Mouse (Mus musculus): ENCODE data around the gene Lrrc3. TPM values are rescaled to one million over a fixed set of nuclear protein-coding genes. Genes with fewer than 3 reads are reported as not detected.

Lrrc3 gene
- polyA plus RNA-seq, 1 experiment from 2014 or later: 3.9 TPM

- H3K36me3 ChIP-seq (ENCODE audit: control insufficient read depth, insufficient read depth, low read length): no peaks in the 10 kb centered on the region
- 78% methylated on average over 7 of the region's 7 CpGs for WGBS
- DNase-seq (ENCODE audit: low spot score): no peak
- H3K4me1 ChIP-seq (replicated peaks; ENCODE audit: control insufficient read depth, insufficient read depth, low read length): no peaks in the 10 kb centered on the region
- ATAC-seq (replicated peaks; ENCODE audit: low FRiP score): no peak
- H3K9me3 ChIP-seq (ENCODE audit: control insufficient read depth, low read length): no peaks in the 10 kb centered on the region
- H3K9ac ChIP-seq (ENCODE audit: low read length): no peak overlapping the region
- no peaks in the 10 kb centered on the region for H3K27me3 ChIP-seq (ENCODE audit: control insufficient read depth, insufficient read depth, low read length)
- H3K27ac ChIP-seq (ENCODE audit: low read depth, low read length): no peak overlapping the region
- no peak overlapping the region for H3K4me3 ChIP-seq (ENCODE audit: low read depth, low read length)
- H3K4me2 ChIP-seq (ENCODE audit: low read depth, low read length, severe bottlenecking): no peak overlapping the region
Measured at GRCm38 (mm10) chr10:77912605-77913004, 10.3 kb upstream of the Lrrc3 start.

DNA sequence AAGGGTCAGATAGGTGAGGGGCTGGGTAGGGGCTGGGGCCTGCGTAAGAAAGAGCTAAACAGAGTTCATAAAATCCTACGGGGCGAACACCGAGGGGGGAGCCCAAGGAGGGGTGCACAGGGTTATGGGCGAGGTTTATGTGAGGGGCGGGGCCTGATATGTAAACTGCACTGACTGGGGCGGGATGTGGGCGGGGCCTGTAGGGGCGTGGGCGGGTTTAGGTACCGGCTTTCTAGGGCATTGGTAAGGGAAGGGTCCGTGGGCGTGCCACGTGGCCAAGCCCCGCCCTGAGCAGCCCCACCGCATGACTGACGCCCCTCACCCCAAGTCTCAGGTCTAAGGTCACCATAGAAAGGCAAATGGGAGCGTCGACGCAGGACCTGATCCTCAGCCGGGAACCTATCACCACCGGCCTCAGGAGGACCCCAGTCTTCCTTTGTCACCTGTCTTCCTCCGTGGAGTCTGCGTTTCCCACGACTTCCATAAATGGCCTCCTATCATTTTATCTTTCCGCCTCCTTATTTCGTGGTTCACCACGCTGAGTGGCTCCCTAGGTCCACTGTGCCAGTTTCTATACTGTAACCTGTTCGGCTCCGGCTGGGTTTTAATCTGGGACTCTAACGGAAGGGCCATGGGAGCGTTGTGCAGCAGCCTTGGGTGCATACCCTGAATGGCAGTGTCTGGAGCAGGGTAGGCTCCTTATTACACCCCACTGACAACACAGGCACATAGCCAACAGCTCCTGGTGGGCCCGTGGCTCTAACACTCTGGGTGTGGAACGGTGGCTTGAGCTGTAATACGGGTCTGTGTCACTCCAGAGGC, 769 bp upstream of the Lrrc3 start:
- ATAC-seq (replicated peaks; ENCODE audit: low FRiP score) (peak; percentile 85), DNase-seq (ENCODE audit: low spot score) (peak; percentile 91)
- Histone ChIP-seq H3K27me3 (ENCODE audit: control insufficient read depth, insufficient read depth, low read length) (no peaks in the 10 kb centered on the region), H3K27ac (ENCODE audit: low read depth, low read length) (no peak overlapping the region), H3K4me2 (ENCODE audit: low read depth, low read length, severe bottlenecking) (peak overlapping the region; percentile 76), H3K4me1 (replicated peaks; ENCODE audit: control insufficient read depth, insufficient read depth, low read length) (0 out of 2 replicates have a peak, but pooled peaks cover 2% of the 10 kb centered on the region), H3K9ac (ENCODE audit: low read length) (no peak overlapping the region), H3K36me3 (ENCODE audit: control insufficient read depth, insufficient read depth, low read length) (no peaks in the 10 kb centered on the region), H3K4me3 (ENCODE audit: low read depth, low read length) (peak overlapping the region; percentile 60), H3K9me3 (ENCODE audit: control insufficient read depth, low read length) (no peaks in the 10 kb centered on the region)
- 6% methylated on average over 35 of the region's 35 CpGs for WGBS

- Histone ChIP-seq H3K4me2 (ENCODE audit: low read depth, low read length, severe bottlenecking) (peak overlapping the region; percentile 76), H3K27ac (ENCODE audit: low read depth, low read length) (no peak overlapping the region), H3K9me3 (ENCODE audit: control insufficient read depth, low read length) (no peaks in the 10 kb centered on the region), H3K9ac (ENCODE audit: low read length) (peak overlapping the region; percentile 66), H3K4me1 (replicated peaks; ENCODE audit: control insufficient read depth, insufficient read depth, low read length) (0 out of 2 replicates have a peak, but pooled peaks cover 2% of the 10 kb centered on the region), H3K4me3 (ENCODE audit: low read depth, low read length) (peak overlapping the region; percentile 60), H3K36me3 (ENCODE audit: control insufficient read depth, insufficient read depth, low read length) (no peaks in the 10 kb centered on the region), H3K27me3 (ENCODE audit: control insufficient read depth, insufficient read depth, low read length) (no peaks in the 10 kb centered on the region)
- DNase-seq (ENCODE audit: low spot score) (no peak), ATAC-seq (replicated peaks; ENCODE audit: low FRiP score) (peak; percentile 45)
- WGBS: 1% methylated on average over 14 of the region's 14 CpGs
Measured at GRCm38 (mm10) chr10:77901871-77902210, 495 bp downstream of the Lrrc3 start.

DNA sequence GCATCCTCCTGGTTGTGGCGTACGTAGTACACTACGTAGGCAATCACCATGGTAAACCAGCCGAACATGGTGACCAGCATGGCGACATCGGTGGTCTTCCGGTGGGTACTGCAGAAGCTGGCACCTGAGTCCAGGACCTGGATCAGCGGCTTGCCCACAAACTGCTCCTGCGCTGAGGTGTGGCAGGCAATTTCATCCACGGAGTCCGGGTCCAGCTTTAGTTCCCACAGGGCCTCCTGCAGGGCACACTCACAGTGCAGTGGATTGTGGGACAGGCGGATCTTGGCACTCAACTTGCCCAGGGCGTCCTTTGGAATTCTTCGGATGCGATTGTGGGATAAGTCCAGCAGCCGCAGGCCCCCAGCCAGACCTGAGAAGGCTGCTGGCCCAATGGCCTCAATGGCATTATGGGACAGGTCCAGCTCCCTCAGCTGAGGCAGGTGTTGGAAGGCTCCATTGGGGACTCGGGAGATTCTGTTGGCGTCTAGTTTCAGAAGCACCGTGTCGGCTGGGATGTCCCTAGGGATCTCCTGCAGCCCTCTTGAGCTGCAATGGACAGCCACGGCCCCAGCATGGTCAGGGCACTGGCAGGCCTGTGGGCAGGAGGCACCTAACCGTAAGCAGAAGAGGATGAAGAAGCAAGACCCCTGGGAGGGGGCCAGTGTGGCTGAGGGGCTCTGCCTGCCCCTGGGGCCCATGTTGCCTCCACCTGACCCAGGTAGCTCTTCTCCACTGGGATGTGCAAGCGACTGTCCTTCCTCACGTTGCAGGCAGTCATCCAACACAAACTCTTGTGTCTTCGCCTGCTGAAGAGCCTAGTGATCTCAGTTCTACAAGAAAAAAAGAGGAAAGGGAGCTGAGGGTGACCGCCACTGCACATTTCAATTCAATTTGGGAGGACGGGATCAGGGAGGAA, 1.2 kb downstream of the Lrrc3 start:
- Histone ChIP-seq H3K4me2 (ENCODE audit: low read depth, low read length, severe bottlenecking) (no peak overlapping the region), H3K9ac (ENCODE audit: low read length) (no peak overlapping the region), H3K4me1 (replicated peaks; ENCODE audit: control insufficient read depth, insufficient read depth, low read length) (0 out of 2 replicates have a peak, but pooled peaks cover 2% of the 10 kb centered on the region), H3K36me3 (ENCODE audit: control insufficient read depth, insufficient read depth, low read length) (no peaks in the 10 kb centered on the region), H3K27ac (ENCODE audit: low read depth, low read length) (no peak overlapping the region), H3K27me3 (ENCODE audit: control insufficient read depth, insufficient read depth, low read length) (no peaks in the 10 kb centered on the region), H3K9me3 (ENCODE audit: control insufficient read depth, low read length) (no peaks in the 10 kb centered on the region), H3K4me3 (ENCODE audit: low read depth, low read length) (no peak overlapping the region)
- 87% methylated on average over 27 of the region's 27 CpGs for WGBS
- no peak for ATAC-seq (replicated peaks; ENCODE audit: low FRiP score)
- no peak for DNase-seq (ENCODE audit: low spot score)

DNA sequence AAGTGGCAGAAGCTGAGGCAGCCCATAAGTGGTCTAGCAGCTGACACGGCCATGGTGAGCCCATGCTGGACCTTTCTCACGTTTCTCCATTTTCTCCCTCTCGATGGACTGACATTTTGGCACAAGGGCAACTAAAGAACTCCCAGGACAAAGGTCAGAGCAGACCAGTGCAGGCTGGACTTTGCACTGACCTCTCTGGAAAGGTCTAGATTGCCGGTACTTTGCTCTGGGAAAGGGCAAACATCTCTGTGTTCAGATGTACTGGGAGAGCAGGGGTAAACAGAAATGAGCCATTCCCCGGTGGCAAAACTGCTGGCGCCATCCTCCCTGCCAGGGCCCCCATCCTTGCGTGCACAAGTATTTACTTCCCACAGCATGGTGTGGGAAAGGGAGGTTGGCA, 2.2 kb downstream of the Lrrc3 start:
- no peaks in the 10 kb centered on the region for H3K36me3 ChIP-seq (ENCODE audit: control insufficient read depth, insufficient read depth, low read length)
- H3K9ac ChIP-seq (ENCODE audit: low read length): no peak overlapping the region
- ATAC-seq (replicated peaks; ENCODE audit: low FRiP score): no peak
- WGBS: 85% methylated on average over 7 of the region's 7 CpGs
- no peak for DNase-seq (ENCODE audit: low spot score)
- 0 out of 2 replicates have a peak, but pooled peaks cover 2% of the 10 kb centered on the region for H3K4me1 ChIP-seq (replicated peaks; ENCODE audit: control insufficient read depth, insufficient read depth, low read length)
- H3K4me3 ChIP-seq (ENCODE audit: low read depth, low read length): no peak overlapping the region
- no peaks in the 10 kb centered on the region for H3K9me3 ChIP-seq (ENCODE audit: control insufficient read depth, low read length)
- no peak overlapping the region for H3K4me2 ChIP-seq (ENCODE audit: low read depth, low read length, severe bottlenecking)
- no peaks in the 10 kb centered on the region for H3K27me3 ChIP-seq (ENCODE audit: control insufficient read depth, insufficient read depth, low read length)
- H3K27ac ChIP-seq (ENCODE audit: low read depth, low read length): no peak overlapping the region

GRCm38 (mm10) chr10:77895562-77895961, 6.8 kb downstream of the Lrrc3 start:
- no peak overlapping the region for H3K27ac ChIP-seq (ENCODE audit: low read depth, low read length)
- H3K4me3 ChIP-seq (ENCODE audit: low read depth, low read length): no peak overlapping the region
- H3K9ac ChIP-seq (ENCODE audit: low read length): no peak overlapping the region
- no peaks in the 10 kb centered on the region for H3K4me1 ChIP-seq (replicated peaks; ENCODE audit: control insufficient read depth, insufficient read depth, low read length)
- H3K4me2 ChIP-seq (ENCODE audit: low read depth, low read length, severe bottlenecking): no peak overlapping the region
- no peak for ATAC-seq (replicated peaks; ENCODE audit: low FRiP score)
- no peaks in the 10 kb centered on the region for H3K36me3 ChIP-seq (ENCODE audit: control insufficient read depth, insufficient read depth, low read length)
- DNase-seq (ENCODE audit: low spot score): no peak
- no peaks in the 10 kb centered on the region for H3K9me3 ChIP-seq (ENCODE audit: control insufficient read depth, low read length)
- WGBS: 66% methylated on average over 5 of the region's 5 CpGs
- no peaks in the 10 kb centered on the region for H3K27me3 ChIP-seq (ENCODE audit: control insufficient read depth, insufficient read depth, low read length)

- Histone ChIP-seq H3K4me3 (ENCODE audit: low read depth, low read length) (no peak overlapping the region), H3K9me3 (ENCODE audit: control insufficient read depth, low read length) (no peaks in the 10 kb centered on the region; the same call in 1 of the 2 replicates), H3K36me3 (ENCODE audit: control insufficient read depth, insufficient read depth, low read length) (no peaks in the 10 kb centered on the region), H3K27me3 (ENCODE audit: control insufficient read depth, insufficient read depth, low read length) (no peaks in the 10 kb centered on the region), H3K27ac (ENCODE audit: low read depth, low read length) (no peak overlapping the region), H3K9ac (ENCODE audit: low read length) (no peak overlapping the region), H3K4me2 (ENCODE audit: low read depth, low read length, severe bottlenecking) (no peak overlapping the region), H3K4me1 (replicated peaks; ENCODE audit: control insufficient read depth, insufficient read depth, low read length) (no peaks in the 10 kb centered on the region)
- ATAC-seq (replicated peaks; ENCODE audit: low FRiP score): no peak
- DNase-seq (ENCODE audit: low spot score): no peak
- 85% methylated on average over 8 of the region's 8 CpGs for WGBS
Measured at GRCm38 (mm10) chr10:77890987-77891565, 11.3 kb downstream of the Lrrc3 start.

DNA sequence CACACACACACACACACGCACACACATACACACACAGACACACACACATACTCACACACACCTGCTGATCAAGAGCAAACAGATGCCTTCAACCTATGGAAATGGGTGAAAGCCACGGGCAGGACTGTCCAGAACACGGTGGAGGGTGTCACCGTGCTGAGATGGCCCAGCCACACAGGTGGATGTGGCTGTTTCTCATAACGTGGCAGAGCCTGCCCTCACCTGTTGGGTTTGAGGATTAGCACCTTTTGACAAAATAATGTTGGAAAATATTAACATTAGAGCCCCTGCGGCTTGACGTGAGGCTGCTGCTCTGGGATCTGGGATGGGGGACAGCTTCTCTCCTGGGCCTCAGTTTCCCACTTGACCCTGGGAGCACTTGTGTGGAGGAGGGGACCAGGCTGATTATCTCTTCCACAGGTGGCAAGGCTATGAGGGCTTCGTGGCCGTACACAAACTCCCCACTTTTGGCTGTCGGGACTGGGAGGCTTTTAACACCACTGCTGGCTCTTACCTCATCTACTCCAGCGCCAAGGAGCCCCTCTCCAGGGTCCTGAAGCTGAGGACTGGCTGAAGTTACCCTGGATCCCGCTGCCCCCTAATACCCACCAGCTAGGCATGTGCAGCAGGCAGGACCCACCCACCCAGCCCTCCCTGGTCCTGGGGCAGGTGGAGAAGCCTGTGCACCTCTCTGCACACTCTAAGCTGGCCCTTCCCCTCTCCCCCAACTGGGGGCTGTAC, 16.2 kb downstream of the Lrrc3 start:
- no peak overlapping the region for H3K9ac ChIP-seq (ENCODE audit: low read length)
- no peaks in the 10 kb centered on the region; the same call in 1 of the 2 replicates for H3K9me3 ChIP-seq (ENCODE audit: control insufficient read depth, low read length)
- H3K27ac ChIP-seq (ENCODE audit: low read depth, low read length): no peak overlapping the region
- WGBS: 57% methylated on average over 12 of the region's 12 CpGs
- H3K4me2 ChIP-seq (ENCODE audit: low read depth, low read length, severe bottlenecking): no peak overlapping the region
- no peaks in the 10 kb centered on the region for H3K36me3 ChIP-seq (ENCODE audit: control insufficient read depth, insufficient read depth, low read length)
- no peak overlapping the region for H3K4me3 ChIP-seq (ENCODE audit: low read depth, low read length)
- no peaks in the 10 kb centered on the region for H3K4me1 ChIP-seq (replicated peaks; ENCODE audit: control insufficient read depth, insufficient read depth, low read length)
- DNase-seq (ENCODE audit: low spot score) (no peak), ATAC-seq (replicated peaks; ENCODE audit: low FRiP score) (no peak)
- H3K27me3 ChIP-seq (ENCODE audit: control insufficient read depth, insufficient read depth, low read length): no peaks in the 10 kb centered on the region

Measured in forebrain, embryonic 11.5 days (tissue).